In genomic region chr11:85799456-85799855, GRCm38 (mm10) we compare ENCODE assay signal across 23 mouse cellular contexts. TPM values are rescaled to one million over a fixed set of nuclear protein-coding genes. Genes with fewer than 3 reads are reported as not detected.
DNase-seq lines count a peak whose midpoint lies in the region; ATAC-seq and TF ChIP-seq lines count a peak whose summit lies in the region.
"Had no signal": no experiment of that assay in that cellular context is flagged by ENCODE, and none has a peak within 500 bp of the region (broad histone marks: within the 10 kb centered on the region; RNA-seq: fewer than 3 reads in every experiment).

No protein-coding gene starts in this region.

- DNase-seq in heart, postnatal 14 days: no peak
- DNase-seq in lung, postnatal 25 days (ENCODE audit: low spot score): no peak
- no peak for DNase-seq in embryo, embryonic 11 days
- DNase-seq: adrenal gland, adult 2 months; B cell, adult 2 months; cerebellum, postnatal 14 days; kidney, postnatal 4 days; retina, postnatal 1 day; thymus, postnatal 25 days had no signal

- no peak overlapping the region for H3K9ac ChIP-seq in heart, embryonic 13.5 days
- no peak overlapping the region for H3K9ac ChIP-seq in lung, embryonic 15.5 days
- no peak overlapping the region for H3K9ac ChIP-seq in intestine, postnatal 0 days (ENCODE audit: low read depth, low read length)
- H3K9ac ChIP-seq in stomach, embryonic 15.5 days: no peak overlapping the region
- H3K9ac ChIP-seq: forebrain, embryonic 12.5 days; limb, embryonic 13.5 days had no signal

- H3K4me1 ChIP-seq in heart, embryonic 13.5 days: peaks cover 55% of the 10 kb centered on the region
- H3K4me1 ChIP-seq in lung, embryonic 15.5 days: peaks cover 25% of the 10 kb centered on the region
- H3K4me1 ChIP-seq in intestine, postnatal 0 days (replicated peaks; ENCODE audit: control insufficient read depth, insufficient read depth, low read length): no peaks in the 10 kb centered on the region
- no peaks in the 10 kb centered on the region for H3K4me1 ChIP-seq in stomach, embryonic 15.5 days
- H3K4me1 ChIP-seq: forebrain, embryonic 12.5 days had no signal

- peak overlapping the region; percentile 50 for H3K4me2 ChIP-seq in heart, embryonic 13.5 days
- H3K4me2 ChIP-seq in lung, embryonic 15.5 days: no peak overlapping the region
- peak overlapping the region; percentile 40; the same call in 1 of the 2 replicates for H3K4me2 ChIP-seq in intestine, postnatal 0 days (replicated peaks; ENCODE audit: low read depth)
- H3K4me2 ChIP-seq in stomach, embryonic 15.5 days: no peak overlapping the region
- H3K4me2 ChIP-seq: forebrain, embryonic 12.5 days had no signal

- H3K27me3 ChIP-seq in heart, embryonic 13.5 days (replicated peaks): peaks cover 76% of the 10 kb centered on the region
- no peaks in the 10 kb centered on the region for H3K27me3 ChIP-seq in lung, embryonic 15.5 days
- H3K27me3 ChIP-seq in intestine, postnatal 0 days (replicated peaks; ENCODE audit: control insufficient read depth, insufficient read depth, low read length): no peaks in the 10 kb centered on the region
- H3K27me3 ChIP-seq in stomach, embryonic 15.5 days (replicated peaks): 0 out of 2 replicates have a peak, but pooled peaks cover 7% of the 10 kb centered on the region

- ATAC-seq in heart, embryonic 13.5 days (ENCODE audit: extremely low read depth, insufficient number of reproducible peaks, low FRiP score, low TSS enrichment): peak; percentile 32; the same call in 1 of the 2 replicates
- no peak for ATAC-seq in lung, embryonic 15.5 days (ENCODE audit: borderline replicate concordance, extremely low read depth, low FRiP score, low TSS enrichment)
- no peak for ATAC-seq in intestine, postnatal 0 days
- peak; percentile 65 for ATAC-seq in stomach, embryonic 15.5 days (ENCODE audit: insufficient read depth, low FRiP score, low read depth)

- no peak for TF ChIP-seq CTCF in intestine, postnatal 0 days (IDR thresholded peaks at IDR 0.05; ENCODE audit: low read depth)

- peak overlapping the region; percentile 18 for H3K4me3 ChIP-seq in heart, embryonic 13.5 days
- H3K4me3 ChIP-seq in lung, embryonic 15.5 days: no peak overlapping the region
- H3K4me3 ChIP-seq in intestine, postnatal 0 days (ENCODE audit: low read depth, low read length): no peak overlapping the region
- no peak overlapping the region for H3K4me3 ChIP-seq in stomach, embryonic 15.5 days (replicated peaks)
- H3K4me3 ChIP-seq: forebrain, embryonic 12.5 days; hindbrain, embryonic 10.5 days; limb, embryonic 13.5 days had no signal

- WGBS in heart, embryonic 13.5 days: 10% methylated on average over 4 of the region's 4 CpGs
- 26% methylated on average over 4 of the region's 4 CpGs for WGBS in lung, embryonic 15.5 days
- WGBS in intestine, postnatal 0 days: 37% methylated on average over 4 of the region's 4 CpGs
- 44% methylated on average over 4 of the region's 4 CpGs for WGBS in stomach, embryonic 15.5 days

- peak overlapping the region; percentile 57 for H3K27ac ChIP-seq in heart, embryonic 13.5 days (replicated peaks)
- H3K27ac ChIP-seq in lung, embryonic 15.5 days: 0 out of 2 replicates have a peak overlapping the region, but pooled peaks have one; percentile 24
- no peak overlapping the region for H3K27ac ChIP-seq in intestine, postnatal 0 days (ENCODE audit: low read depth, low read length)
- no peak overlapping the region for H3K27ac ChIP-seq in stomach, embryonic 15.5 days
- H3K27ac ChIP-seq: forebrain, embryonic 12.5 days; hindbrain, embryonic 10.5 days; limb, embryonic 13.5 days had no signal

- intact Hi-C loops in heart, postnatal 14 days (cut with DNase I): no loop called here

- no peaks in the 10 kb centered on the region for H3K9me3 ChIP-seq in heart, embryonic 13.5 days
- no peaks in the 10 kb centered on the region for H3K9me3 ChIP-seq in lung, embryonic 15.5 days
- no peaks in the 10 kb centered on the region for H3K9me3 ChIP-seq in intestine, postnatal 0 days (ENCODE audit: control insufficient read depth)
- H3K9me3 ChIP-seq in stomach, embryonic 15.5 days: no peaks in the 10 kb centered on the region
- H3K9me3 ChIP-seq: forebrain, embryonic 12.5 days; hindbrain, embryonic 10.5 days; limb, embryonic 13.5 days had no signal

- H3K36me3 ChIP-seq in heart, embryonic 13.5 days: no peaks in the 10 kb centered on the region
- no peaks in the 10 kb centered on the region for H3K36me3 ChIP-seq in lung, embryonic 15.5 days
- H3K36me3 ChIP-seq in intestine, postnatal 0 days (ENCODE audit: control insufficient read depth, insufficient read depth): no peaks in the 10 kb centered on the region
- no peaks in the 10 kb centered on the region for H3K36me3 ChIP-seq in stomach, embryonic 15.5 days
- H3K36me3 ChIP-seq: forebrain, embryonic 12.5 days; hindbrain, embryonic 10.5 days had no signal

RNA-seq across cellular contexts. Expression of gene Tbx2, which starts 32.9 kb away (rescaled TPM):
- polyA plus RNA-seq in heart, embryonic 13.5 days (2015; fragmentation: Nextera tagmentation; extraction: Ambion mirVana): 2.0 and 2.9 TPM in 2 replicates
- 10 to 100 TPM; 11.8 to 14.5 TPM for total RNA-seq in heart, postnatal 14 days (2021)
- 40.9 and 44.9 TPM in 2 replicates for polyA plus RNA-seq in lung, embryonic 15.5 days (2015; fragmentation: Nextera tagmentation; extraction: Ambion mirVana)
- polyA plus RNA-seq in intestine, postnatal 0 days (2015; fragmentation: Nextera tagmentation; extraction: Ambion mirVana): 3.0 and 3.3 TPM in 2 replicates
- 6.0 and 6.6 TPM in 2 replicates for polyA plus RNA-seq in stomach, embryonic 15.5 days (2015; fragmentation: Nextera tagmentation; extraction: Ambion mirVana)

RNA-seq across cellular contexts. Expression of gene Gm11444, which starts 50.7 kb away (rescaled TPM):
- not detected in 2 replicates for polyA plus RNA-seq in heart, embryonic 13.5 days (2015; fragmentation: Nextera tagmentation; extraction: Ambion mirVana)
- not detected for total RNA-seq in heart, postnatal 14 days (2021)
- polyA plus RNA-seq in lung, embryonic 15.5 days (2015; fragmentation: Nextera tagmentation; extraction: Ambion mirVana): 0.62 TPM in 1 of 2 replicates, not detected in the other
- not detected in 2 replicates for polyA plus RNA-seq in intestine, postnatal 0 days (2015; fragmentation: Nextera tagmentation; extraction: Ambion mirVana)
- polyA plus RNA-seq in stomach, embryonic 15.5 days (2015; fragmentation: Nextera tagmentation; extraction: Ambion mirVana): not detected in 2 replicates
- total RNA-seq: adrenal gland, adult 2 months; layer of hippocampus, postnatal 25 days; megakaryocyte, adult 5-6 weeks had no signal
- polyA plus RNA-seq: adrenal gland, adult 2 months; embryonic facial prominence, embryonic 11.5 days; forebrain, embryonic 12.5 days; hindbrain, embryonic 10.5 days; intestine, embryonic 14.5 days; neural tube, embryonic 14.5 days; small intestine, adult 2 months; stomach, embryonic 16.5 days had no signal

Comparison
In these comparisons a context has a peak if more than half of its experiments do, and no peak if none do; other contexts are left out.
1. ATAC-seq: peak in heart, embryonic 13.5 days (single experiment) and stomach, embryonic 15.5 days (single experiment); none in lung, embryonic 15.5 days (single experiment) and intestine, postnatal 0 days (single experiment).
2. H3K27ac ChIP-seq: peak in heart, embryonic 13.5 days (single experiment) and lung, embryonic 15.5 days (single experiment); none in intestine, postnatal 0 days (single experiment) and stomach, embryonic 15.5 days (single experiment).
3. H3K4me2 ChIP-seq: peak in heart, embryonic 13.5 days (single experiment) and intestine, postnatal 0 days (single experiment); none in lung, embryonic 15.5 days (single experiment) and stomach, embryonic 15.5 days (single experiment).